Mouse (Mus musculus) heart, adult 2 months (tissue): ENCODE data around the gene Cd22. TPM values are rescaled to one million over a fixed set of nuclear protein-coding genes. Genes with fewer than 3 reads are reported as not detected.

ENCODE experiments used
- DNase-seq, 2 experiments: peaks; one replicate each; pipeline ENCODE4 v3.0.0; 2021
- H3K27ac ChIP-seq: fragments of 200-600 bp; 2 replicates; pipeline ENCODE4 v1.8.1; 2022
- H3K27me3 ChIP-seq: fragments of 200-500 bp; 2 replicates; pipeline ENCODE4 v1.6.1; 2012; ENCODE audit warnings: mild to moderate bottlenecking, low read length, inconsistent platforms, mixed read lengths; ENCODE audit not compliant: control insufficient read depth, insufficient read depth
- H3K36me3 ChIP-seq: fragments of 200-500 bp; 2 replicates; pipeline ENCODE4 v1.6.1; 2012; ENCODE audit warnings: low read length, inconsistent platforms; ENCODE audit not compliant: control insufficient read depth, insufficient read depth
- H3K4me1 ChIP-seq: fragments of 200-500 bp; 2 replicates; pipeline ENCODE4 v1.6.1; 2011; ENCODE audit warnings: low read length; ENCODE audit not compliant: control insufficient read depth, insufficient read depth
- H3K4me3 ChIP-seq: fragments of 200-600 bp; 2 replicates; pipeline ENCODE4 v1.8.1; 2022
- H3K79me2 ChIP-seq: fragments of 200-500 bp; replicated peaks from 2 replicates; pipeline ENCODE4 v1.6.1; 2012; ENCODE audit warnings: mild to moderate bottlenecking, inconsistent platforms, low read length, moderate library complexity, mixed read lengths; ENCODE audit not compliant: control insufficient read depth, insufficient read depth
- H3K9ac ChIP-seq: fragments of 200-500 bp; 2 replicates; pipeline ENCODE4 v1.6.1; 2012; ENCODE audit warnings: low read depth, mild to moderate bottlenecking, control low read depth, inconsistent platforms, low read length, mixed read lengths
- CTCF ChIP-seq: fragments of 200-600 bp; IDR thresholded peaks from 2 replicates; pipeline ENCODE4 v1.8.1; 2022; ENCODE audit warnings: antibody characterized with exemption, mild to moderate bottlenecking, moderate library complexity
- EP300 ChIP-seq: fragments of 200-500 bp; IDR thresholded peaks from 2 replicates; pipeline ENCODE4 v1.6.1; 2011; ENCODE audit warnings: low read depth, low read length, control low read depth; ENCODE audit not compliant: insufficient read depth
- POLR2A ChIP-seq: fragments of 200-500 bp; IDR thresholded peaks from 2 replicates; pipeline ENCODE4 v1.6.1; 2011; ENCODE audit warnings: mild to moderate bottlenecking, low read depth, low read length, control low read depth; ENCODE audit not compliant: insufficient read depth
- WGBS: fragments of 180-500 bp; shearing (Covaris S2); methylation state at CpG from one replicate; pipeline ENCODE4 v1.1.7; 2018; 5-methylcytosine and 5-hydroxymethylcytosine counted together
- intact Hi-C: fragments of 180-260 bp; cut with DNase I; formaldehyde crosslinking; loops from one replicate; pipeline ENCODE4 v1.15.1; 2025
- polyA plus RNA-seq: library from polyadenylated mRNA; depleted of rRNA; stranded (reverse); fragments of >200 nt; gene quantifications from 2 replicates; pipeline ENCODE4 v1.2.3, GENCODE M21; 2012
- total RNA-seq, 2 experiments: library from RNA; stranded (reverse); gene quantifications; 2 replicates each; pipeline ENCODE4 v1.2.3; 2021

Gene Cd22
- total and polyA plus RNA-seq, 3 experiments, result 0.57 to 8.1 (median 1.3) TPM

GRCm38 (mm10) chr7:30892515-30892914, 12.4 kb upstream of the Cd22 start:
- H3K79me2 ChIP-seq, result no peaks in the 10 kb centered on the region
- no peaks in the 10 kb centered on the region for H3K27me3 ChIP-seq
- no peaks in the 10 kb centered on the region for H3K36me3 ChIP-seq
- H3K27ac ChIP-seq, result no peak overlapping the region
- no peaks in the 10 kb centered on the region for H3K4me1 ChIP-seq
- TF ChIP-seq EP300 (no peak), CTCF (no peak), POLR2A (no peak)
- no peak for DNase-seq
- H3K4me3 ChIP-seq, result no peak overlapping the region
- WGBS, result 60% methylated on average over 3 of the region's 3 CpGs
- intact Hi-C loops, result no loop called here
- no peak overlapping the region for H3K9ac ChIP-seq

GRCm38 (mm10) chr7:30891746-30892145, 11.6 kb upstream of the Cd22 start:
- intact Hi-C loops, result no loop called here
- H3K27me3 ChIP-seq, result no peaks in the 10 kb centered on the region
- no peaks in the 10 kb centered on the region for H3K36me3 ChIP-seq
- H3K79me2 ChIP-seq, result no peaks in the 10 kb centered on the region
- no peak overlapping the region for H3K27ac ChIP-seq
- TF ChIP-seq CTCF (no peak), POLR2A (no peak), EP300 (no peak)
- H3K4me3 ChIP-seq, result no peak overlapping the region
- H3K4me1 ChIP-seq, result no peaks in the 10 kb centered on the region
- H3K9ac ChIP-seq, result no peak overlapping the region
- WGBS, result 84% methylated on average over 9 of the region's 9 CpGs
- no peak for DNase-seq

DNA sequence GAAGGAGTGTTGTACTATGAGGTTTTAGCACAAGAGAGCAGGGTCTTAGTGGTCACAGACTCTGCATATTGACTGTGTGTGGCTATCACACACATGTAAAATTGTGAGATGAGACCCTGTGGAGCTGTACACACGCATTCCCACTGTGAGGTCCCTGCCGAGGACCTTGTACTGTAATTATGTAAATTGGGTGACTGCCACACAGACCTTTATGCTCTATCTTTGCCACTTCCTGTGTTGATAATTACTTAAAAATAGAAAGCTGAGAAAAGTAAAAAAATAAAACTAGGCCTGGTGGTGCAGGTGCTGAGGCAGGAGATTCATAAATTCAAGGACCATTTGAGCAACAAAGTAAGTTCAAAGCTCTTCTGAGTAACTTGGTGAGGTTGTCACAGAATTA, 10.5 kb upstream of the Cd22 start:
- Histone ChIP-seq H3K4me3 (no peak overlapping the region), H3K27me3 (no peaks in the 10 kb centered on the region), H3K36me3 (no peaks in the 10 kb centered on the region), H3K4me1 (no peaks in the 10 kb centered on the region), H3K79me2 (no peaks in the 10 kb centered on the region), H3K27ac (no peak overlapping the region), H3K9ac (no peak overlapping the region)
- DNase-seq, result no peak
- TF ChIP-seq CTCF (no peak), EP300 (no peak), POLR2A (no peak)
- intact Hi-C loops, result no loop called here
- WGBS, result 14% methylated on average over 2 of the region's 2 CpGs

DNA sequence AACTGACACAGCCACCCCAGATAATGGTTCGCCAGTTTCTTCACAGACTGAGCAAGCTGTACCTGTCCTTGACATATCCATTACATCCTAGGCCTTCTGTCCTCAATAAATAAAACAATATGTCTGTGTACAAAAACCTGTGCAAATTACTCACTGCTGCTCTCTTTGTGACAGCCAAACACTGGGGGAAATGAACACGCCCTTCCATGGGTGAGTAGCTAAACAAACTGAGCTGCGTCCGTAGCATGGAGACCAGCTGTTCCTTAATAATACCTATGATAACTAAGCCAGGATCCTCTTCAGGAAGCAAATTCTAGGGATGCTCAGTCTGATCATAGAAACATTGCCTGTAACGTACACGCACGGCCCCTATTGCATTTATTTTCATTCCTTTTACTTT, 8.6 kb upstream of the Cd22 start:
- WGBS, result 75% methylated on average over 7 of the region's 7 CpGs
- no peak overlapping the region for H3K27ac ChIP-seq
- no peak overlapping the region for H3K4me3 ChIP-seq
- no peaks in the 10 kb centered on the region for H3K79me2 ChIP-seq
- intact Hi-C loops, result no loop called here
- DNase-seq, result no peak
- H3K4me1 ChIP-seq, result no peaks in the 10 kb centered on the region
- TF ChIP-seq POLR2A (no peak), CTCF (no peak), EP300 (no peak)
- no peaks in the 10 kb centered on the region for H3K36me3 ChIP-seq
- H3K9ac ChIP-seq, result no peak overlapping the region
- H3K27me3 ChIP-seq, result no peaks in the 10 kb centered on the region

DNA sequence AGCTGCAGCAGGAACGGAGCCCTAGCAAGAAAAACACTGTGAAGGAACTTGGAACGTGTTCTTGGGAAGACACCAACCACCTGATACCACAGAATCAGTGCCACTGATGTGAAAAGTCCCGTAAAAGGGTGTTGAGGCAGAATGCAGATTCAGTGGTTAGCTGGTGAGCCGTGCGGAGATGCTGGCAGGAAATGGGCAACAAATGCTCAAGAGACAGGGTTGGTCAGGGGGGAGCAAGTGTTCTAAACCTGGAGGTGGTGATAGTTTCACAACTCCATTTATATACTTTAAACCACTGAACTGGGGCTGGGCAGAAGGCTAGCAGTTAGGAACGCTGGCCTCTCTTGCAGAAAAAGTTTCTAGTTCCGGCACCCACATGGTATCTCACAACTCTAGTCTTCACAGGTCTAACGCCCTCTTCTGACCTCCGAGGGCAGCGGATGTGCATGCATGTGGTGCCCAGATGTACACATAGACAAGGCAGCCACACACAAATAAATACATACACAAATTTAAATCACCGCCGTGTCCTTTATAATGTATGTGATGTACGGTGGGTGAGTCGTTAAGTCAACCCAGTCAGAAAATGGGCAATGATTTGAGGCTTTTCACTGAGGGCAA, 7.5 kb upstream of the Cd22 start:
- peak in 1 of 2 experiments; percentile 47 for DNase-seq
- WGBS, result 75% methylated on average over 14 of the region's 14 CpGs
- Histone ChIP-seq H3K36me3 (no peaks in the 10 kb centered on the region), H3K79me2 (no peaks in the 10 kb centered on the region), H3K27me3 (no peaks in the 10 kb centered on the region), H3K27ac (no peak overlapping the region), H3K9ac (no peak overlapping the region), H3K4me1 (no peaks in the 10 kb centered on the region), H3K4me3 (no peak overlapping the region)
- intact Hi-C loops, result no loop called here
- TF ChIP-seq POLR2A (no peak), EP300 (no peak), CTCF (no peak)

DNA sequence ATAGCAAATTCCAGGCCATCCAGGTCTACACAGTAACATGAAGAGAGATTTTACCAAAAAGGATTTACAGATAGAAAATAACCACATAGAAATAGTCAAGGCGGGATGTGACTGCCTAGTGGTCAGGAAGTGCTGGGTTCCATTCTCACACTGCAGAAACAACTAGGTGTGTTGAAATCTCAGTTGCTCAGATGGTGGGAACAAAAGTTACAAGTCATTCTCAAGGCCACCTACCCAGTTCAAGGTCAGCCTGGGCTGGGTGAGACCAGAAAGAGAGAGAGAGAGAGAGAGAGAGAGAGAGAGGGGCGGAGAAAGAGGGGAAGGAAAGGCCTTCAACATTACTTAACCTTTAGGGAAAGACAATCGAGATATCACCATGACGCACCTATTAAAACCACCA, 6.7 kb upstream of the Cd22 start:
- no peaks in the 10 kb centered on the region for H3K79me2 ChIP-seq
- no peak overlapping the region for H3K27ac ChIP-seq
- intact Hi-C loops, result no loop called here
- TF ChIP-seq CTCF (no peak), EP300 (no peak), POLR2A (no peak)
- DNase-seq, result no peak
- H3K4me3 ChIP-seq, result no peak overlapping the region
- whole genome bisulfite sequencing, result 76% methylated on average over 4 of the region's 4 CpGs
- H3K27me3 ChIP-seq, result no peaks in the 10 kb centered on the region
- H3K9ac ChIP-seq, result no peak overlapping the region
- no peaks in the 10 kb centered on the region for H3K4me1 ChIP-seq
- H3K36me3 ChIP-seq, result no peaks in the 10 kb centered on the region
